Mouse (Mus musculus) layer of hippocampus, postnatal 14 days (tissue): ENCODE data around the gene Rgs9bp. TPM values are rescaled to one million over a fixed set of nuclear protein-coding genes. Genes with fewer than 3 reads are reported as not detected.
"Not testable (repeated sequence)": the region's sequence is repeated elsewhere in the genome, so short reads cannot be mapped to it uniquely, and the experiment has no call there.

ENCODE experiments used
- DNase-seq, 2 experiments: peaks; one replicate each; pipeline ENCODE4 v3.0.0; 2021 to 2022; ENCODE audit warnings: low spot score in 2 of 2, mixed read lengths in 1 of 2
- total RNA-seq, 2 experiments: library from RNA; stranded (reverse); gene quantifications; 2 replicates each; pipeline ENCODE4 v1.2.3; 2021

The Rgs9bp gene
- total RNA-seq, 2 experiments from 2014 or later = 0.51 to 0.52 TPM

- no peak for DNase-seq
These were observed 49.5 kb downstream of the Rgs9bp start for GRCm38 (mm10) chr7:35535750-35536512.

- not testable (repeated sequence) for DNase-seq
These were observed 54.8 kb downstream of the Rgs9bp start for GRCm38 (mm10) chr7:35530544-35530943.

- DNase-seq = no peak
These were observed 55.4 kb downstream of the Rgs9bp start for GRCm38 (mm10) chr7:35530026-35530425.

Other genes with a start within 250 kb of the Rgs9bp start
- 1 to 10 TPM; 7.1 to 7.2 TPM for gene Faap24, start 188.7 kb downstream of the Rgs9bp start, total RNA-seq
- gene Cep89, start 188.5 kb downstream of the Rgs9bp start, total RNA-seq = 10 to 100 TPM; 19.4 to 20.5 TPM
- not detected for gene Slc7a9, start 136.8 kb downstream of the Rgs9bp start, total RNA-seq
- gene Tdrd12, start 47.8 kb downstream of the Rgs9bp start, total RNA-seq = 1 to 10 TPM in 1 of 2 experiments, under 1 TPM in 1; 0.46 to 1.3 TPM
- 10 to 100 TPM; 72.3 to 72.4 TPM for gene Nudt19, start 29.3 kb downstream of the Rgs9bp start, total RNA-seq
- 10 to 100 TPM; 42.8 to 46.7 TPM for gene Ankrd27, start 662 bp upstream of the Rgs9bp start, total RNA-seq
- 10 to 100 TPM; 83.5 to 87.2 TPM for gene Pdcd5, start 61.9 kb upstream of the Rgs9bp start, total RNA-seq
- 10 to 100 TPM; 70.9 to 71.6 TPM for gene Dpy19l3, start 168.9 kb upstream of the Rgs9bp start, total RNA-seq
- gene Zfp507, start 217.4 kb upstream of the Rgs9bp start, total RNA-seq = 10 to 100 TPM; 28.3 to 30.5 TPM